Mouse (Mus musculus) kidney, adult 2 months (tissue): ENCODE measurements at regions not wholly inside any gene's neighbourhood (a gene's known extent, or its start where the extent isn't known, plus 50 kb on each side); places are given as distances from the start of the nearest gene placed in this dataset.

ENCODE experiments used
- DNase-seq: peaks from one replicate; pipeline ENCODE4 v3.0.0; 2021
- H3K27ac ChIP-seq: fragments of 200-500 bp; 2 replicates; pipeline ENCODE4 v1.5.1; 2012; ENCODE audit warnings: low read depth, low read length, control low read depth, inconsistent platforms; ENCODE audit not compliant: insufficient read depth
- H3K27me3 ChIP-seq: fragments of 200-500 bp; replicated peaks from 2 replicates; pipeline ENCODE4 v1.6.1; 2012; ENCODE audit warnings: mild to moderate bottlenecking, moderate library complexity, low read length, inconsistent platforms; ENCODE audit not compliant: control insufficient read depth, insufficient read depth
- H3K36me3 ChIP-seq: fragments of 200-500 bp; 2 replicates; pipeline ENCODE4 v1.6.1; 2012; ENCODE audit warnings: mild to moderate bottlenecking, moderate library complexity, low read length, inconsistent platforms; ENCODE audit not compliant: control insufficient read depth, insufficient read depth
- H3K4me1 ChIP-seq: fragments of 200-500 bp; 2 replicates; pipeline ENCODE4 v1.6.1; 2011; ENCODE audit warnings: low read length; ENCODE audit not compliant: control insufficient read depth, insufficient read depth
- H3K4me3 ChIP-seq: fragments of 200-500 bp; 2 replicates; pipeline ENCODE4 v1.5.1; 2011; ENCODE audit warnings: mild to moderate bottlenecking, low read depth, low read length, control low read depth; ENCODE audit not compliant: insufficient read depth
- CTCF ChIP-seq: fragments of 200-500 bp; conservative IDR thresholded peaks from 2 replicates; pipeline ENCODE4 v1.5.1; 2011; ENCODE audit warnings: low read depth, mild to moderate bottlenecking, control low read depth, low read length, moderate library complexity, mixed read lengths; ENCODE audit not compliant: insufficient read depth, insufficient read length
- POLR2A ChIP-seq: fragments of 200-500 bp; IDR thresholded peaks from one replicate; pipeline ENCODE4 v1.6.1; 2011; ENCODE audit warnings: low read depth, low read length, control low read depth
- WGBS: fragments of 180-500 bp; shearing (Covaris S2); methylation state at CpG from one replicate; pipeline ENCODE4 v1.1.7; 2018; 5-methylcytosine and 5-hydroxymethylcytosine counted together

- H3K4me1 ChIP-seq: no peaks in the 10 kb centered on the region
- H3K27ac ChIP-seq: no peak overlapping the region
- H3K27me3 ChIP-seq: no peaks in the 10 kb centered on the region
- DNase-seq: no peak
- H3K36me3 ChIP-seq: no peaks in the 10 kb centered on the region
- TF ChIP-seq CTCF (no peak), POLR2A (no peak)
- no peak overlapping the region for H3K4me3 ChIP-seq
- WGBS: 63% methylated on average over 1 of the region's 1 CpGs
Observed at GRCm38 (mm10) chr8:76748471-76748870, 150.8 kb upstream of the Nr3c2 start.

- WGBS: 74% methylated on average over 4 of the region's 4 CpGs
- H3K27ac ChIP-seq: no peak overlapping the region
Observed at GRCm38 (mm10) chr8:76750286-76750685, 149.0 kb upstream of the Nr3c2 start.

GRCm38 (mm10) chr8:76754166-76754565 lies 145.1 kb upstream of the Nr3c2 start:
- DNase-seq: no peak
- Histone ChIP-seq H3K27me3 (no peaks in the 10 kb centered on the region), H3K4me1 (no peaks in the 10 kb centered on the region), H3K36me3 (no peaks in the 10 kb centered on the region), H3K4me3 (no peak overlapping the region), H3K27ac (no peak overlapping the region)
- TF ChIP-seq POLR2A: no peak
- no peak for TF ChIP-seq CTCF
- WGBS: 76% methylated on average over 3 of the region's 3 CpGs

More at GRCm38 (mm10) chr8:76750286-76750685, 149.0 kb upstream of the Nr3c2 start:
- TF ChIP-seq POLR2A (no peak), CTCF (no peak)
- no peak for DNase-seq
- H3K27me3 ChIP-seq: no peaks in the 10 kb centered on the region
- H3K4me1 ChIP-seq: no peaks in the 10 kb centered on the region
- no peak overlapping the region for H3K4me3 ChIP-seq
- no peaks in the 10 kb centered on the region for H3K36me3 ChIP-seq

- no peaks in the 10 kb centered on the region for H3K36me3 ChIP-seq
- DNase-seq: peak; percentile 57
- H3K27me3 ChIP-seq: no peaks in the 10 kb centered on the region
- 0 out of 2 replicates have a peak, but pooled peaks cover 2% of the 10 kb centered on the region for H3K4me1 ChIP-seq
- no peak for TF ChIP-seq CTCF
- TF ChIP-seq POLR2A: no peak
- no peak overlapping the region for H3K27ac ChIP-seq
- WGBS: 44% methylated on average over 3 of the region's 3 CpGs
- no peak overlapping the region for H3K4me3 ChIP-seq
Observed at GRCm38 (mm10) chr8:76764201-76764600, 135.0 kb upstream of the Nr3c2 start.

GRCm38 (mm10) chr8:76768302-76768701 lies 130.9 kb upstream of the Nr3c2 start:
- Histone ChIP-seq H3K36me3 (no peaks in the 10 kb centered on the region), H3K4me1 (0 out of 2 replicates have a peak, but pooled peaks cover 2% of the 10 kb centered on the region), H3K4me3 (no peak overlapping the region), H3K27me3 (no peaks in the 10 kb centered on the region), H3K27ac (no peak overlapping the region)
- WGBS: 79% methylated on average over 5 of the region's 5 CpGs
- no peak for DNase-seq
- TF ChIP-seq CTCF (no peak), POLR2A (no peak)

- no peaks in the 10 kb centered on the region for H3K36me3 ChIP-seq
- H3K4me3 ChIP-seq: no peak overlapping the region
- no peaks in the 10 kb centered on the region; the same call in 1 of the 2 replicates for H3K27me3 ChIP-seq
- no peaks in the 10 kb centered on the region for H3K4me1 ChIP-seq
- TF ChIP-seq CTCF (peak; percentile 24; the same call in 1 of the 2 replicates), POLR2A (no peak)
- no peak overlapping the region for H3K27ac ChIP-seq
- DNase-seq: no peak
- 74% methylated on average over 1 of the region's 1 CpGs for WGBS
Observed at GRCm38 (mm10) chr8:76787744-76788143, 111.5 kb upstream of the Nr3c2 start.

GRCm38 (mm10) chr8:76793891-76794290 lies 105.4 kb upstream of the Nr3c2 start:
- H3K4me1 ChIP-seq: no peaks in the 10 kb centered on the region
- no peak for TF ChIP-seq POLR2A
- no peak for TF ChIP-seq CTCF
- H3K27me3 ChIP-seq: no peaks in the 10 kb centered on the region
- H3K27ac ChIP-seq: no peak overlapping the region
- no peak overlapping the region for H3K4me3 ChIP-seq
- DNase-seq: no peak
- 93% methylated on average over 3 of the region's 3 CpGs for WGBS
- H3K36me3 ChIP-seq: no peaks in the 10 kb centered on the region

- no peak overlapping the region for H3K27ac ChIP-seq
- H3K4me3 ChIP-seq: no peak overlapping the region
- H3K27me3 ChIP-seq: no peaks in the 10 kb centered on the region
- no peak for DNase-seq
- TF ChIP-seq CTCF (no peak), POLR2A (no peak)
- H3K36me3 ChIP-seq: no peaks in the 10 kb centered on the region
- H3K4me1 ChIP-seq: no peaks in the 10 kb centered on the region
Observed at GRCm38 (mm10) chr8:76799998-76800397, 99.2 kb upstream of the Nr3c2 start.
